Mouse (Mus musculus) liver, adult 2 months (tissue): ENCODE measurements around the gene Homez.

Source experiments
- CTCF ChIP-seq: fragments of 200-500 bp; IDR thresholded peaks from 2 replicates; pipeline ENCODE4 v1.5.1; 2011; ENCODE audit warnings: low read depth, low read length, control low read depth
- POLR2A ChIP-seq: fragments of 200-500 bp; IDR thresholded peaks from 2 replicates; pipeline ENCODE4 v1.6.1; 2011; ENCODE audit warnings: low read length, control low read depth; ENCODE audit not compliant: insufficient read depth; ENCODE audit errors: extremely low read depth

DNA sequence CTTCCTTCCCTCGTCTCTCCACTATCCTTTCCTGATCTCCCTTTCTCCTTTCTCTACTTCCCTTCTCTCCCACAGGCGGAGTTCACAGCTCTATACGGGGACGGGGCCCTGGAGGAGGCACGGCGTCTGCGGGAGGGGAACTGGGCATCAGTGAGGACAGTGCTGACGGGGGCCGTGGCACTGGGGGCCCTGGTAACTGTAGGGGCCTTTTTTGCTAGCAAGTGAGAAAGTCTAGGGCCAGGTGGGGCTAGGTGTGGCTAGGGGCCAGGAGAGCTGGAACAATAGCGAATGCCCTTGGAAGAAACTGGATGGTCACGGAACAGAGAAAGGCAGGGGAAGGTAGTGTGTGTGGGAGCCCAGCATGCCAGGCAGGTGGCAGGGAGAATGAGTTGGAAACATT lies 14.5 kb upstream of the Homez start:
- TF ChIP-seq CTCF (no peak), POLR2A (no peak)
